Mouse (Mus musculus) neutrophil, adult 5-6 weeks (primary cell): ENCODE data around the gene Gm28539. TPM values are rescaled to one million over a fixed set of nuclear protein-coding genes. Genes with fewer than 3 reads are reported as not detected.

Experiments used
- total RNA-seq: library from RNA; stranded (forward); fragments of 200-1000 nt; gene quantifications from 2 replicates; pipeline ENCODE4 v1.2.3, GENCODE M21; 2017

The Gm28539 gene
- total RNA-seq, 1 experiment from 2014 or later = 0.23 TPM

Other genes starting within 250 kb of the Gm28539 start
- gene Tbx1, start 245.9 kb upstream of the Gm28539 start, total RNA-seq = not detected in 2 replicates
- gene Gp1bb, start 214.2 kb upstream of the Gm28539 start, total RNA-seq = 4.8 and 5.4 TPM in 2 replicates
- 2.3 and 4.8 TPM in 2 replicates for gene Gm49601, start 210.2 kb upstream of the Gm28539 start, total RNA-seq
- 2.2 and 3.6 TPM in 2 replicates for gene Sept5, start 206.6 kb upstream of the Gm28539 start, total RNA-seq
- gene Cldn5, start 59.7 kb upstream of the Gm28539 start, total RNA-seq = not detected in 2 replicates
- 96.0 and 103 TPM in 2 replicates for gene Ufd1, start 24.8 kb upstream of the Gm28539 start, total RNA-seq
- gene Cdc45, start 24.6 kb upstream of the Gm28539 start, total RNA-seq = 4.7 and 5.2 TPM in 2 replicates
- gene 2510002D24Rik, start within 50 bp of the Gm28539 start, total RNA-seq = 41.2 and 58.1 TPM in 2 replicates
- 34.1 and 42.5 TPM in 2 replicates for gene Mrpl40, start 40.3 kb downstream of the Gm28539 start, total RNA-seq
- gene Hira, start 40.5 kb downstream of the Gm28539 start, total RNA-seq = 34.8 and 35.5 TPM in 2 replicates